Mouse (Mus musculus) mouse embryonic stem cell (cell line): ENCODE data around the gene Hnrnpu.
"Not testable (repeated sequence)": the region's sequence is repeated elsewhere in the genome, so short reads cannot be mapped to it uniquely, and the experiment has no call there.

Source experiments
- in situ Hi-C, 2 experiments: fragments of 300-500 bp; cut with MboI; formaldehyde crosslinking; loops; 1 replicate in 1 of 2; 3 replicates in 1 of 2; pipeline ENCODE4 v1.14.3; 2019 to 2020; ENCODE audit warnings: low sequenced_read_pairs in 2 of 2, low pct_unique_long_range_greater_than_20kb in 1 of 2, mixed read lengths in 1 of 2; ENCODE audit not compliant: unreplicated experiment in 1 of 2

The Hnrnpu gene

DNA sequence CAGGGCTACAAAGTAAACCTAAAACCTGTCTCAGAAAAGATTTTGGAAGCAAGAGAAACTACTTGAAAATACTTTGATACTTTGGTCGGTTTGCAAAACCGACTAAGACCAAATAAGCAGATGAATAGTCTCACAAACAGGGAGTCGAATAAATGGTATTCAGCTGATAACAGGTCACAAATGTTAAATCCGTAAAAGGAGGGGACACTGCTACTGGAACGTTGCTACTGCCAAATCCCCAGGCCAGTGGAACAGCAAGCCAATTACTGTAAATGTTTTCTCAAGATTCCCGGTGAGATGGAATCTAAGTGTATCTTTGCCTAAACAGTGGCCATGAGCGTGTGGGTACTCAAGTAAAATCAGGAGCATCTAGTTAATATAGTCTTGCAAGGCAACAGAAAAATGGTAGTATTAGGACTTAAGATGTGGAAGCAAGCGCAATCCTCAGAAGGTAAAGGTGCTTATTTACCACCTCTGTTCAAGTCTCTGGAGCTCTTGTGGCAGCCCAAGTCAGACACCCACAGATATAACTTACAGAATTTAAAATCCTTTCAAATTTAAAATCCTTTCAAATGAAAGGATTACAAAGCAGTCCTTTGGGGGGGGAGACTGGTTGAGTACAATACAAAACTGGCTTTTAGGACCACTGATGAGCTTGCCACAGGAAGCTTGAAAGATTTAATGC is 17.4 kb downstream of the Hnrnpu start:
- in situ Hi-C loops = no loop called here

DNA sequence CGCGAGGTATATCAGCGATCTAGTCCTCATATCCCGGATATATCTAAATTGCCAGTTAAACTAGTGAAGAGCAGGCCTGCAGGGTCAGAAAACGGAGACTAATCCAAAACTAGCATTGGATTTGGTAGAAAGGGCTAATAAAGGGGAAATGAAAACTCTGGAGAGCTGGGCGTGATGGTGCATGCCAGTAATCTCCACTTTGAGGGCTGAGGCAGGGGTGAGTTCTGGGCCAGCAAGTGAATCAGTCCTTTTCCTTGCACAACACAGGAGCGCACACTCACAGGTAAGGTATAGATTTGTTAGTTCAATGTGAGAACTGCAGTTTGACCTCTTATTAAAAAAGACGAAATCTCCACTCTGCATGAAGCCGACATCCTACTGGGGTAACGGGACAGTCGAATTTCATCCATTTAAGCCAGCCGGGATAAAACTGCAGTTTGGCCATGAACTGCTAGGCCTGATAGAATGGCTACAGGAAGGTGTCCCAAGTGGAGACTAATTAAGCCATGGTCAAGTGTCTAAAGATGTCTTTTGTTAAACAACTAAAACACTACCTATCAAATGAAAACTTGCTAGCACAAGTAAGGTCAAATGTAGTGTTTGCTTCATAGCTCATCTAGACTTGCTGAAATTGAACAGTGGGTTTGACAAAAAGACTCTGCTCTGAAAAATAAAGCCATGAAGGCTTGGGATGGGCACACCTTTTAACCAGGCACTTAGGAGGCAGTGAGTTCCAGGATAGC is 18.1 kb downstream of the Hnrnpu start:
- in situ Hi-C loops = loop anchor here in 1 of 2 experiments (10.0 kb wide), 1 partner anchor 135 kb away; no protein-coding TSS in a partner anchor

DNA sequence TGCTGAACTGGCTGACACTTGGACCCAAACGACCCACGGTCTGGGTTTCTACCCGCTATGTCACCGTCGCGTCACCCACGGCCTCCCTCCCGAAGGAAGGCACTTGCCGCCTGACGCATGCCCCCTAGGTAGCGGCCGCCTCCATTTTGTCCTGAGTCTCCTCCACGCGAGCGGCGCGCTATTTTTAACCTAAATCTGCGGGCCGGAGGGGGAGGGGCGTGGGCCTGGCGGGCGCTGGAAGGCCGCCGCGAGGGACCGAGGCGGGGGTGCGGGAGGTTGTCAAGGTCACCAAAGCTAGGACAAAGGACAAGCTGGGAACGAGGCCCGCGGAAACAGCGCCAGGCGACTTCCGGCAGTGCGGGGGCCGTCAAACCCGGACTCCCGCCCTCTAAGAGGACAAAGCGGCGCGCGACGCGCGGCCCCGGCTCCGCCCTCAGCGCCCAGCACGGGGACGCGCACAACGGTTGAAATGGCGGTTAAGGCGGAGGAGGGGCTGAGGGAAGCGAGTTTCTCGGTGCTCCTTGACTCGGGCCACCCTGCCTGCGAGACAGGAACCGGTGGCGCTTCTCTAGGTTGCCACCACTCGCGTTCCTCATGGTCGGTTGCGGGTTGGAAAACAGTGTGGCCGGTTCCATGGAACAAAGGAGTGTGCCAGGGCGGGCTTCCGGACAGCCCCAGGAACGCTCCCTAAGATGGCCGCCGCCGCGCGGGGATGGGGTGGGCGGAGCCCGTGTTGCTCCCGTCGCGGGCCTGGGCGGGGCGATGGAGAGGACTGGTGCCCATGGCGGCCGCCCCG is 19.0 kb downstream of the Hnrnpu start, which contains the start of gene Cox20:
TSS of gene Cox20 (plus strand) at position 742 of the 796 bp plus-strand sequence.
- in situ Hi-C loops = loop anchor here in 1 of 2 experiments (10.0 kb wide), 1 partner anchor 136 kb away; no protein-coding TSS in a partner anchor

DNA sequence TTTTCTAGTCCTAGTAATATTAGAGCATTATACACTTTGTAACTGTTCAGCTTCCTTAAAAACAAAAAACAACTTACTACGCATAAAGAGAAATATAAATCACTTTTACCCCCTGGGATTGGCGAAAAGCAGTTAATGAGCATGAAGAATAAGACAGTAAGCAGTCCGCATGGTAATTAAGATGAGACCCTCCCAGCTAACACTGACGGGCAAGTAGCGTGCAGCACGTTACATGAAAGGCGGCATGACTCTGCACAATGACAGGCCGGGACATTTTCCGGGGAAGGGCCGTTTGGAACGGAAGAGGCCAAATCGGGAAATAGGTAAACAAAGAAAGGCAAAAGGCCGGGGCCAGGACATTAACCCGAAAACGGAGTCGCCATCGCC is 19.6 kb downstream of the Hnrnpu start:
- in situ Hi-C loops = loop anchor here in 1 of 2 experiments (10.0 kb wide), 1 partner anchor 137 kb away; no protein-coding TSS in a partner anchor

DNA sequence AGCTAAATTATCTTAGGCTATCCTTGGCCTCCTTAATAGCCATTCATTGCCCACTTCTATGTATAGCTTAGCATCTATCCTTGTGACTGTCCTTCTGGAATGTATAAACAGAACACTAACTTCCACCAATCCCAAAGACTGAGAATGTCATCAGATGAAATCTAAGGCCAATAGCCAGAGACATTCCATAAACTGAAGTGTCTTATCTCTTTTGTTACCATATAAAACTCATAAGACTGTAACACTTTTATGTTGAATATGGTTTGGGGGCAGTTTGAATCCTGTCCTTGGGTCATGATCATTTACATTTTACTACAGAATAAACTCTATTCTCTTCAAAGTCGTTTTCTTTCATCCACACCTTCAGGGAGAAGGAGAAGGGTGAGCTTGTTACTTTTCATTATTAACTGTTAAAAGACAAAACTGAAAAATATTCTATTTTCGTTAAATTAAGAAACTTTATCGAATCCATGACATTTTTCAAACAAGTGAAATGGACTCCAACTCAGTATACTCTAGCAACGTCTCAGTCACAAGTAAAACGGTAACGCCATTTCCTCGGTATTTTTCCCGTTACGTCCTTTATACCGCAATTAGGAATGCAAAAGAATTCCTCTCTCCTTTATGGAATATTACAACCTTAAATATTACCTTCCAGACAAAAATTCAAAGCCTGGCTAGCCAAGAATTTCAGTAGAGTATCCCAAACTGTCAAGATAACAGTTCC is 20.2 kb downstream of the Hnrnpu start:
- in situ Hi-C loops = loop anchor here in 1 of 2 experiments (10.0 kb wide), 1 partner anchor 137 kb away; no protein-coding TSS in a partner anchor

DNA sequence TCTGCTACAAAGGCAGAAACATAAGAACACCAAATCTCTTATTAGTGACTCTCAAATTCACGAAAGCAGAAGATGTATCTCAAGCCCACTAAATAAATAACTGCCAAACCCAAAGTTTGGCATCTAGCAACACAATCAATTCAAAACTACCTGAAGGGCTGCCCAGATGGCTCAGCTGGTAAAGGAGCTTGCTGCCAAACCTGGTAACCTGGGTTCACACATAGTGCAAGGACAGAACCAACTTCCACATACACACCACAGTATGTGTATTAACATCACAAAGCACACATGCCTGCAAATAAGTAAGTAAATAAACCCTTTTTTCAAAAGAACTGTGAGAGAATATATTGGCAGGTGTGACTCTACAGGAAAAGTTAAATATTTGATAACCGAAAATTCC is 23.4 kb downstream of the Hnrnpu start:
- in situ Hi-C loops = loop anchor here in 1 of 2 experiments (10.0 kb wide), 1 partner anchor 141 kb away; no protein-coding TSS in a partner anchor

DNA sequence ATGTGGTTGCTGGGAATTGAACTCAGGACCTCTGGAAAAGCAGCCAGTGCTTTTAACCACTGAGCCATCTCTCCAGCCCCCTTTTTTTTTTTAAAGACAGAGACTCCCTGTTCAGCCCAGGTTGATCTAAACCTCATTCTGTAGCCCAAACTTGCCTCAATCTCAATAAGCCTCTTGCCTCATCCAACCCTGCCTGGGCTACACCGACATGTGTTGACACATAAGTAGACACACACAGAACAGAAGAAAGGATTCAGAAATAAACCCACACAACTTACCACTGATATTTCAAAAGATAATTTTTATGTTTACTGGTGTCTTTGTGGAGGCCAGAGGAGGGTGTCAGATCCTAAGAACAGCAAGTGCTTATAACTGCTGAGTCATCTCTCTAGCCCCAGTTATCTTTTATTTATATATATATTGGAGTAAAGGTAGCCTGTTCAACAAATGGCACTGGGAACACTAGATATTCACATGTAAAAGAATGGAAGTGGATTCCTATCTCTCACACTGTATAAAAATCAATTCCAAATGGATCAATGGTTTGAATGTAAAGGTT is 24.5 kb downstream of the Hnrnpu start:
- in situ Hi-C loops = loop anchor here in 1 of 2 experiments (10.0 kb wide), 1 partner anchor 142 kb away; no protein-coding TSS in a partner anchor

DNA sequence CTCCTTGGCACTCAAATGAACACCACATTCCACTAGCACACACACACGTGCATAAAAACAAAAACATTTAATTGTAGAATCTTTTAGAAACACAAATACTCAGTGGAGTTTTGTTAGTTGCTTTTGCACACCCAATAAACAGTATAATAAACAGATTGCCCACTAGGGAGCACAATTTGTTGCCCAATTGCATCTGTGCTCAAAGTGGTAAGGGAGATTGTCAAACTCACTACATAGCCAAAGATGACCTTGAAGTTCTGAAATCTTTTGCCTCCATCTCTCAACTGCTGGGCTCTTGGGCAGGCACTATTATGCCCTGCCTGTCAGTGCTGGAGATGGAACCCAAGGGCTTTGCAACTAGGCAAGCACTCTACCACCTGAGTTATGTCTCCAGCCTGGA is 27.5 kb downstream of the Hnrnpu start:
- in situ Hi-C loops = loop anchor here in 1 of 2 experiments (10.0 kb wide), 1 partner anchor 145 kb away; no protein-coding TSS in a partner anchor

DNA sequence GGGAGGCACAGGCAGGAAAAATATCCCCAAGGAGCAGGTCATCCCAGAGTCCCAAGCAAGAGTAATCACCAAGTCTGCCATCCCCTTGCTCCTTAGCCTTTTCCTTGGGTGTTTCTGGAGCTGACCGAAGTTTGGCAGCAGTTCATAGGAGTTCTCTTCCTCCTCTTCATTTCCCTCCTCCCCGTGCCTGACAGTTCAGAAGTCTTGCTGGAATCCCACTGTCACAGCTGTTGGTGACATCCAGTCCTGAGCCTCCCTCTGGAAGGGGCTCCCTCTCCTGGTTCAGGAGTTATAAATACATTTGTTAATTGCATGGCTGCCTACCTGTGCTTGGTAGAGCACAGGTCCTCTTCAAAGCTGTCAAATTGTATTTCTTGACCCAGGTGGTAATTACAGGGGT is 28.1 kb downstream of the Hnrnpu start:
- in situ Hi-C loops = no loop called here

DNA sequence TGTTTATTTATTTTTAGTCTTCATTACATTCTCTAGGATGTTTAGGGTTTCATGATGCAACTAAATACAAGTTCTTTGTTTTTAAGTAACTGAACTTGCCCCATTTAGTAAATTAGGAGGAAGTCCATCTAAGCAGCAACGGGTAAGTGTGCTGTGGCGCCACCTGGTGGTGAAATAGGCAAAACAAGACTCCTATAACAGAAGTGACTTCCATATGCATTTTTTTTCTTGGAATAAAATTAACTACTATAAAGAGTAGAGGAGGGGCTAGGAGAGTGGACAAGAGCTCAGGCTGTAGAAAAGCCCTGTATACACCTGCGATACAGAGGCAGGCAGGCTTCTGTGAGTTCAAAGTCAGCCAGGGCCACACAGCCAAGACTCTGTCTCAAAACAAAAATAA is 34.2 kb downstream of the Hnrnpu start:
- in situ Hi-C loops = no loop called here

DNA sequence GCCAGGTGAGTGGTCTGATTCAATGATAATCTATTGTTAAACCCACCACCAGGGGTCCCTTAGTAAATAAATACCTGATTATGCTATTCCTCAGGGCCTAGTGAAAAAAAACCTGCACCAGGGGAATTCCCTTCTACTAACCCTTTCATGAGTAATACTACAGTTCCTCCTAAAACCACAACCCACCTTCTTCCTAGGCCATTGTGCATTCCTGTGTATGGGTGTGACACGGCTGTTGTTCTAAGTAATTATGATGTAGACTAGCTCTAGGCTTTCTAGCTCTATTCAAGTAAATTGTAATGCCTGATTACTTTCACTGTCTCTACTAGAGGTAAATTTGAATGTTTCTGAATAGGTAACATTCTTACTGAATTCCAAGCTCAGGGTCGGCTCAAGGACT is 36.3 kb downstream of the Hnrnpu start:
- in situ Hi-C loops = not testable (repeated sequence)

DNA sequence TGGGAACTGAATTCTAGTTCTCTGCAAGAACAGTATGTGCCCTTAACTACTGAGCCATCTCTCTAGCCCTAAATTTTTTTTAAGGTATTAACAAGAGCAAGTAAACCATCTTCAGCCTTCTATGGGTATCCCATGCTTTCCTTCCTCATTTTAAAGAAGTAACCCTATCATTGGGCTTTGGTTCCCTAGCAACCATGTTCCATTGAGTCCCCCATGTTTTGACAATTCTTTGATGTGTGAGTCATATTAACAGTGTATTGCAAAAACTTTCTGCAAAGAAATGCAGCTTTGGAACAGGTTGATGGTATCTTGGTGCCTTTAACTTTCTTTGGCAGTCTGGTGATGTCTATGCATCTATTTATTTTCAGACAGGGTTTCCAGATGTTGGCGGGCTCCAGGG is 43.5 kb downstream of the Hnrnpu start:
- in situ Hi-C loops = no loop called here

DNA sequence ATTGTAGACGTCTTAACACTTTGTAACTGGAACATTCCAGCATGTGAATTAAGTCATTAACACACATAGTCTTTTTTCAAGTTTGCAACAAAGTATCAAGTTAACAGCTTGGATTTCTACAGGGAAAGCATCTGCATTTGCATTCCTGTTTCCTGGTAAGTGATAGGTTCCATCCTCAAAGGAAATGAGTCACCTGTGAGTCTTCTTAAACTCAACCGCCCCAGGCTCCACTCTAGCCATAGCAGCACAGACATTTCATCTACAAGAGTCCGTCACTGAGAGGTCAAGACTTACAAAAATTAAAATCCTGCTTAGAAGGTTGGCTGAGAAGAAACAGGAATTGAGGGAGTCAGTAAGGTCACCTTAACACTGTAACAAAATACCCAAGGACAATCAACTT is 45.9 kb downstream of the Hnrnpu start:
- in situ Hi-C loops = no loop called here

DNA sequence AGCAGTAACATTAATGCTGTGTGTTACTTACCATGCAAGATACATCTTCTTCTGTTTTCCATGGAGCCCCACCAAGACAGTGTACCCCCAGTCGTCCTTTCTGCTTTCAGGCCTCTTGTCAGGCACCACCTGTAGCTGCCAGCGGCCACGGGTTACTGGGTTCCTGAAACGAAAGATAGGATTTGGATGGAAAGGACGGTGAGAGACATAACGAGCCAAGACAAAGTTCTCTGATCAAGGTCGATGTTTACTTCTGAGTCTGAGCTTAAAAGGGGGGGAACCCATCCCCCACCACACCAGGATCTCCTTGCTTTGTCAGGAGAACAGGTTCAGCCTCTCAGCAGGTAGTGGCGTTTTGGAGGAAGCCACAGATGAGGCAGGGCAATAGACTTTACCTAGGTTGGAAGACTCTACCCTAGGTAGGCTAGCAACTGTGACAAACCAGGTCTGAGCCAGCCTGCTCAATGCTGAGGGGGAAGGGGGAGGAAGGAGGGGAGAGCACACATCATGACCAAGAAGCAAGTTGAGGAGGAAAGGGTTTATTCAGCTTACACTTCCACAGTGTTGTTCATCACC is 49.9 kb downstream of the Hnrnpu start:
- in situ Hi-C loops = no loop called here

DNA sequence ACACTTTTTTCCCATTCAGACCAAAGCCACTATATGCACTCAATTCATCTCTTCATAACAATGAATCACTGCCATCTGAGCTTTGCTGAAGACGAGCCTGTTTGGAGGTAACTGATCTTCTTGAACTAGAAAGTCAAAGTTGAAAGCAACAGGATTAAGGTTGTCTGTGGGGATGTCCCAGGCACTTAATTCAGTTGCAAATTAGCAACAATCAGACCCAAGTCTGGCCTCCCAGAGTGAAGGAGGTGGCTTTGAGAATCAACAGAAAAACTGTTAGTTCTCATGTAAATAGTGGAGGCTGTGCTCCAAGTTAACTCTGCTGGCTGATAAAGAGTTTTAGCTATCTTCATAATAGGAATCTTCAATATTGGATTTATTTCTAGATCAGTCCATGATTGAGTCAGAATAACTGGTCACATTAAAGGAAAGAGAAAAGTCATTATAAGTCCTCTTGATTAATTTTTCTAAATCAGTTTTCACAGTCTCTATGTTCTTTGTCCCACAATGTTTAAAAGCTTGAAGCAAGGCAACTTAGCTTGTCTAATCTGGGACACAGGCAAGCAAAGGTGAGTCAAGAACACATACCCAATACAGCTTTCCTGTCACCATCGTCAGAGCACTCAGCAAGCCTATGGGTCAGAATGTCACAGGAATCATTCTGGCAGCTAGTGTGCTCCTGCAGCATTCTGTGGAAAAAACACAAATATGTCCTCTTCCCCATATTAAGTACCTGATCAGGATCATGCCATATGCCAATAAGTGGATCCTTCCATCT is 53.5 kb downstream of the Hnrnpu start:
- in situ Hi-C loops = no loop called here

DNA sequence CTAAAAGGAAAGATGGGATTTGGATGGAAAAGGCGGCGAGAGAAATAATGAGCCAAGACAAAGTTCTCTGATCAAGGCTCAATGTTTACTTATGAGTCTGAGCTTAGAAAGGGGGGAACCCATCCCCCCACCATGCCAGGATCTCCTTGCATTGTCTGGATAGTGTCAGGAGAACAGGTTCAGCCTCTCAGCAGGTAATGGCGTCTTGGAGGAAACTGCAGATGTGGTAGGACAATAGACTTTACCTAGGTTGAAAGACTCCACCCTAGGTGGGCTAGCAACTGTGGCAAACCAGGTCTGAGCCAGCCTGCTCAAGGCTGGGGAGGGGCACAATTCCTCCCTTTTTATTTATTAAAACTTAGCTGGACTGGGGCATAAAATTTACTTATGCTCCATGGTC is 54.3 kb downstream of the Hnrnpu start:
- in situ Hi-C loops = not testable (repeated sequence)
